Mouse (Mus musculus) layer of hippocampus, postnatal 36 days (tissue): ENCODE measurements around the gene Poln. TPM values are rescaled to one million over a fixed set of nuclear protein-coding genes. Genes with fewer than 3 reads are reported as not detected.
A peak's percentile ranks its signal among the peaks of the same experiment; 100 is the strongest.

Source experiments
- DNase-seq, 2 experiments: peaks; one replicate each; pipeline ENCODE4 v3.0.0; 2022
- total RNA-seq, 2 experiments: library from RNA; stranded (reverse); gene quantifications; 2 replicates each; pipeline ENCODE4 v1.2.3; 2021

Poln gene
- total RNA-seq, 2 experiments from 2014 or later = 0.71 to 0.92 TPM

DNA sequence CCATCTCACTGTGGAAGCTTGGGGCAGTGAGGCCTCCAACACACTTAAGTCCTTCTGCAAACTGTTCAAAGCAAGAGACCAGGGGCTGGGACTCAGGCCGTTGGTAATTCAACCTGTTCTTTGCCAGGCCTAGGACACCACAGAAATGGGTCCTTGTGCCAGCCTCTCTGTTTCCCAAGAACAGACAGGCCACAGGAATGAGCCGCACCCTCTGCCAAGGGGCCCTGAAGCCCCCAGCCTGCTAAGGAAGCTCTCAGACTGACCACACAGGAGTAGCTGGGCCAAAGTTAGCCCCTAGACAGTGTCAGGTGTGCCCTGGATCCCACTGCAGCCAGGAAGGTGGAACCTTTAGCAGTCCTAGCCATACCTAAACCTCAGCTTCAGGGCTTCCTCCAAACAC, 17.1 kb upstream of the Poln start:
- DNase-seq = peak in 1 of 2 experiments; percentile 11

DNA sequence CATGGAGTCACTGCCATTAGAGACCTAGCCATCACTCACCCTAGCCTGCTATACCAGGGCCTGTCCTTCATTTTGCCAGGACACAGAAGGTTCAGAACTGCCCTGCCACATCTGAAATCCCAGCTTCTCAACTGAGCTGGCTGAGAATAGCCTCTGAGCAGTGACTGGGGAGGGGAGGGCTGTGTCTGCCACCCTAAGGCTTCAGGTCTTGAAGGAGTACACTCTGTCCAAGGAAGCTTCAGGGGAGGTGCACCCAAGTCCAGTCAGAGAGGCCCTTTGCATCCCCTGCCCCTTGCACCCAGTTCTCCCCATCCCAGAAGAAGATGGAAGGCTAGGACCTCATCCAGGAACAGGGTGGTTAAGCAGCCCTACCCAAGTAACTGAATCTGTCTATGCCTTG, 16.5 kb upstream of the Poln start:
- DNase-seq = peak in 1 of 2 experiments; percentile 3

DNA sequence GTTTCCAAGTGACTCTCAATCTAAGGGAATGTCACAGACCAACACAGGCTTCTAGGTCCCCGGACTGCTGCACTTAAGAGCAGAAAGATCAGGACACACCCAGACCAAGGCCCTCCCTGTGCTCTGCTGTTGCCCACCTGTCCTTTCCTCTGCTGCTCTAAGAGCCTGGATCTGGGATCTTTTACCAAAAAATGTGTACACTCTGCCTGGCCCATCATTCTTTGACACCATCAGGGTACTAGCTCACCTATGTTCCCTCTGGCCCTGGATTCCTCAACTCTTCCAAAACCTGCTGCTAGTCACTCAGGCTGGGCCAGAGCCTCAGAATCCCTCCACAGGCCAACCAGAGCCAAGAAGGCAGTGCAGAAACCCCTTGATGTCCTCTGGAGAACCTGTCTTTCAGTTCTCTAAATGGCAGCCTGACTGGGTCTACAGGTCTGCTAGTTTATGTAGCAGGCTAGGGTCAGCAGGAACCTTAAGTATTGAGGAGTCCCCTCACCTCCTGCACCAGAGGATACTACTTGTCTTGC, 15.9 kb upstream of the Poln start:
- peak in 1 of 2 experiments; percentile 1 for DNase-seq

DNA sequence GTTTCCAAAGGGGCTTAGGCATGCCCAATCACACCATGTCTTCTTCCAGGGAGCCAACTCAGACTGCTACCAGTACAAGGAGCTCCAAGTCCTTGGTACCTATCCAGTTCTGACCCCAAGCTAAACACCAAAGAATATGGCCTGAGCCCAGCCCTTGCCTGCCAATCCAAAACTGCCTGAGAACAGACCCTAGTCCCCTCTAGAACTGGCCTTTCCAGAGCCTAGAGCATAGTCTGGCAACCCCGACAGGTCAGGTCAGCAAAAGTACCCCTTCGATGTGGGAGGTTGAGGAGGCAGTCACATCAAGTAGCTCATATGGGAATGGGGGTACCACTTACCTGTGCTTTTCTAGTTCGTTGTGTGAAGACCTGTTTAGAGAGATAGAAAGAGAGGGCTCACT, 14.7 kb upstream of the Poln start:
- peak in 1 of 2 experiments; percentile 3 for DNase-seq

DNA sequence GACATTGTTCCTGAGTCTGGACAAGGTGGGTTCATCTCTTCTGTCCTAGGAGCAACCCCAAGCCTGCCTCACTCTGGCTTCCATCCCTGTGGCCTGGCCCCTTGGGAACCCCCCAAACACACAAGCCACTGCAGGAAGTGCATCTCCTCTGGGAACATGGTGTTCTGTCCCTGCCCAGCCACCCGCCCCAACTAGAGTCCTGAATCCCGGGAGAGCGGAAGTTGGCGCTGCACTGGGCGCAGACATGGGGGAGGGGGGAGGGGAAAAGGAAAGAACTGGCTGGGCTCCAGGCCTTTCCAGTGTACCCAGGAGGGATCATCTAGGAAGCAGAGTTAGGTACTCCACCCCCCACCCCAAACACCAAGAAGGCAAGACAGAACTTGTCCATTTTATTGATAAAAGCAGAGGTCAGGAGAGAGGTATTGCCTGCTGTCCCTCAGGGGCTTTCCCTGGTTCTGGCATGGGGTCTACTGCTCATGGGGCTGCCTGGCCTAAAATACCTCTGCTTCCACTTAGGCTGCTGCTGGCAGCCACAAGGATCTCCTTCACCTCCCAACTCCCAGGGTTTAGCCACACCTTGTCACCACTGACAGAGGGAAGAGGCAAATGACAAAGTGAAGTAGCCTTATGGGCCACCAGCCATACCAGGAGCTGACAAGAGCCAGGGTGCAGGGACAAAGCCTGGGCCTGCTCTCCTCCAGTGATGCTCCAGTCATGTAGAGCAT, 14.1 kb upstream of the Poln start:
- DNase-seq = peak; percentile 7 to 24

DNA sequence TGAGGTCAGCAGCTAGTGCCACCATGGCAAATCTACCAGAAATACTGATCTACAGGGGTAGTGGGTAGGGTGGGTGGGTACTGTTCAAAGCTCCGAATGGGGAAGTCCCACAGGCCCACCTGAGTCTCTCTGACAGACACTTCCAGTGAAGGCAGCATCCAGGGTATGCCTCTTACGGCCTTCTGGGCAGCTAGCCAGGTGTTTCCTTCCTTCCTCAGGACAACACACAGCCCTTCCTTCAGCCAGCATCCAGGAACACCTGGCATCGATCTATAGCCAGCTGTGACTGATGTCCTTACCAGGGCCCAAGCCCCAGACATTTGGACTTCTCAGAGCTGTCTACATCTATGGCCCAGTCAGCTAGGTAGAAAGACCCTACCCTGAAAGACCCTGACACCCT, 13.2 kb upstream of the Poln start:
- DNase-seq = peak; percentile 0 to 2

DNA sequence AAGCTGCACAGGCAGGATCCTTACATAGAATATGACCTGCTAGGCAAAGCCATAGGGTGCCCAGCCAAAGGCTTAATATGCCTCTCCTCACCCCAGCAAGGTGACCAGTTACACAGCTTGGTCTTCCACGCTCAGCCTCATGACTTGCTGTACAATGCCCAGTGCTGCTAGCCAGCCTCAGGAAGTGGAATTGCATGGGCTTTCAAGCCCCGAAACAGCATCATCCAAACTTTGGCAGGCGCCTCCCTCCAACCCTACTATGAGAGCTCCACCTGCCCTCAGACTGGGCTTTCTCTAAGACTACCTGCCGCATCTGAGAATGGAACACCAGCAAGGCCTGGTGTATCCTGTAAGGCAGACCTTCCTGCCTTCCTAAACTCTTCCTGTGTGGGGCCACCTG, 8.6 kb upstream of the Poln start:
- DNase-seq = peak in 1 of 2 experiments; percentile 1

DNA sequence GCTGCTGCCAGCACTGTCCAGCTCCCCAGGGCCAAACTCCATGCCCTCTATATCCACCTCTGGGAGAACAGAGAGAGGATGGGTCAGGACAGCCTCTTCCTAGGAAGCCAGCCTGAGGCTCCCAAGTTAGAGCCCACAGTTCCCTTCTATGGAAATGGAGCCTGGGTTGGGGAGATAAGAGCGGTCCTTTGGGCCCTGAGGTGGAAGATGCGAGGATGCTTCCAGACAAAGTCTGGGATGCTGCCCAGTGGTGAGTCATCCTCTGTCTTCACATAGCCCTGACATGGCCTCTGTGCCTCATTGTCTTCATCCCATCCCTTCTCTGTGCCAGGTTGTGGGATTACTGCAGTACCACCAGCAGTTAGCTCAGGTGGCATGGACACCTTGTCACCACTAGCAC, 7.8 kb upstream of the Poln start:
- peak in 1 of 2 experiments; percentile 2 for DNase-seq

DNA sequence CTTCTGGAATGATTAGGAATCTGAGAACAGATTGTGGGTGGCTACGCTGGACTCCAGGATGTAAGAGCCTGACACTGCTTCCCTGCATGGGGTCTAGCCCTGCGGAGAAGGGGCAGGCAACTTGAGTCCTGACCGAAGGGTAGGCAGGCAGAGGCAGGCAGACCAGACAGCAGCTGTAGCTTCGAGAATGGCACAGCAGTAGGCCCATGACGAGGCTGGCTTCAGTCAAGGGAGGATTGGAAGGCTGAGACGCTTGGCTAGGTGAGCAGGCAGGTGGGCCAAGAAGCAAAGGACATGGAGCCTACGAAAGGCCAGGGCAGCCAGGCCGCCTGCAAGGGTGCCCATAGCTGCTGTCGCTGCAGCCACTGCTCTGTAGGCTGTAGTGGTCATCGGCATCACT, 7.4 kb upstream of the Poln start:
- peak in 1 of 2 experiments; percentile 2 for DNase-seq

DNA sequence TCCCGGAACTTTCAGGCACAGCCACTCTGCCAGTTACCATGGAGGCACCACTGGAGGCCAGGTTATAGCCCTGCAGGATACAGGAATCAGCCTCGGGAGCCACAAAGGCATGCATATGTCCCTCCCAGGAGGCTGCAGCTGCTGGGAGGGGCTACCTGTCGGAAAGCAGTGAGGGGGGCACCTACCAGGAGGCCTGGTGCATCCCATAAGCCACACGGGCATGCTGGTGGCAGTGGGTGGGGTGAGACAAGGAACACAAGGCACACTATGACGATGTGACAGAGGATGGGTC, 6.1 kb upstream of the Poln start:
- DNase-seq = no peak

DNA sequence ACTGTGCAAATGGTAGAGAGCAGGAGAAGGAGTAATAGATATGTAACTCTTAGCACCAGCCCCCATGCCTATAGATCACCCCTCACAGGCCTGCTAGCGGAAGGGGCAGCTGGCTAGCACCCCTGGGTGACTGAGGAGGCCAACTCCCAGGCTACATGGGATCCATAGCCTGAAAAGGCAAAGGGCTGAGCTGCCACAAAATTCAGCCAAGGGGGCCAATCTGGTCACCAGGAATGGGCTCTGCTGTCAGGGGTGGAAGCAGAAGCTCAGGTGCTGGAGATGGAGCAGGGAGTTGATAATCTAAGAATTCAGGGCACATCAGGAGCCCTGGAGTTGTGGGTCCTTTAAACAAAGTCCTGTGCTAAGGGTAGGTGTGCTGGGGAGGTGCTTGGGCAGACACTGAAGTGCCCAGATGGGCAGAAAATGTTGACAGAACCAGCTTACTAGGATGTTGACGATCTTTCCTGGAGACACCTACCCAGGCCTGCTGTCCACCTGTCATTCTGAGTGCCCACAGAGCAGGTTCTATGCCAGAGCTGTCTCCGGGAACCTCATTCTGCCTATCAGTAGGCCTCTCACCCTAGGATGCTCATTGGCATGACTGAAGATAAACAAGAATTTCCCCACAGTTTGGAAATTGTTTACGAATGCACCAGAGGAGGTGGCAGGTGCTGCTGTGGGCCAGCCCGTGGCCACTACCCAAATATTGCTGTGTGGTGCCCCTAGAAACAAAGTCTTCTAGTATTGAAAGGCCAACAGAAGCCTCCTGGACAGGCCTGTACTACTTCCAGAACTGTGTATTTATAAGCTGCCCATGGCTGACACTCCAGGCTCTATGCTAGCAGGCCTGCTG, 5.5 kb upstream of the Poln start:
- peak in 1 of 2 experiments; percentile 2 for DNase-seq

DNA sequence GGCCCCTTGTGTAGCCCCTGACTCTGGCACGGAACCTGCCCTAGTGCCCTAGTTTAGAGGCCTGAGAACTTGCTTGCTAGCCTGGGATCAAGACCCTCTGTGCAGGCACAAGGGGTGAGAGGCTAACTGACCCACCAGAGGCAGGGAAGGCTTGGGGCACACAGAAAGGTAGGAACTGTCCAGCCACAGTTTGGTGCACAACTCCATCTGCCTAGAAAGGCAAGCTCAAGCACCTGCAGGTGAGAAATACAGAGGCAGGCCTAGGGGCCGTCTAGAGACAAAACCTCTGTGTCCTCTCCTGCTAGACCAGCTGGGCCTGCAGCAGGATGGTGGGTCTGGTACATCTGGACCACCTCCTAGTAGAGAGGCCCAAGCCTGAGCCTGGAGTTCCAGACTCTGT, 4.8 kb upstream of the Poln start:
- no peak for DNase-seq

DNA sequence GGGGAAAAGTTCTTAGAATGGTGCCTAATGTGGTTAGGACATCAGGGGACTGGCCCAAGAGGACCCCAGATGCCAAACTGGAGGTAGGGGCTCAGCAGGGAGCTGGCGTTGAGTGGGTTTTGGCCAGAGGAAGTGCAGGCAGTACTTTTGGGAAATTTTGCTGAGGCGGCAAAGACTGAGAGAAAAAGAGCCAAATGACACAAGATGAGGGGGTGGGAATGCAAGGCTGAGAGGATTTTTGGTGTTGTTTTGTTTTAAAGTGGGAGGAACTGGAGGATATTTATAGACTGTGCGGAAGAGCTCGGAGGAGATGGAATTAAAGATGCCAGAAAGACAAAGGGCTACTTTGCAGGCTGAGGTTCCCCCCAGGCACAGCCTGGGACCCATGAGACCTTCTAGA, 1.5 kb upstream of the Poln start:
- peak in 1 of 2 experiments; percentile 8 for DNase-seq

DNA sequence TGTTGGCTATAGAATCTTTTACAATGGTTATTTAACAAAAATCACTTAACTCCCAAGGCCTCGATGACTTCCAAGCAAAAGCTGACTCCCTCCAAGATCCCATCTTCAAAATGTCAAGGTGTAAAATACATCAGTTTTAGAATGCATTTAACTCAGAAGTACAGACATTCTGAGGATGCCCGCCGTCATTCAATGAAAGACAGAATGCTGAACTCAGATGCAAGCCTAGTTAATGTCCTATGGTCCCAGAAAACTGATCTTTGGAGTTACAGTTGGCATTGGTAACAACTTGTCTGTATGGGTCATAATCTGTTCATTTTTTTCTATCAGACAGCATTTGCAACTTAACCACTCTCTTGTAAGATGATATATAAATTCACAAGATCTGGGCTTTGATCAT, 706 bp upstream of the Poln start:
- DNase-seq = no peak

DNA sequence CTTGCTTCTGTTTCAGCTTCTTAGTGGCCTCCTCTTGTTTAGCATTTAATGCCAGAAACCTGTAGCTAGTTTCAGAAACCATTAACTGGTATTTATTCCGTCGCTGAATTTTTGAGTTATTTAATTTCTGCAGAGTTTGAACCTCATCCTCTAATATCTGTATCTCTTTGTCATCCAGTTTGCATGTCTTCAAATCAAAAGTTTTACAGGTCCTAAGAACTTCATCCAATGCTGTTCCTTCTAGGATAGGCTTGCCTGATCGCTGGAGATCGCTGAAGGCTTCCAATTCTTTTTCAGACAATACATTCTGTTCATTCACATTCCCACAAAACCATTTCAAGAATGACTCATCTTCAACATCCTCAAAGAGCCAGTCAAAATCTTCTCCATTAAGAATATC, 1.4 kb downstream of the Poln start:
- no peak for DNase-seq

DNA sequence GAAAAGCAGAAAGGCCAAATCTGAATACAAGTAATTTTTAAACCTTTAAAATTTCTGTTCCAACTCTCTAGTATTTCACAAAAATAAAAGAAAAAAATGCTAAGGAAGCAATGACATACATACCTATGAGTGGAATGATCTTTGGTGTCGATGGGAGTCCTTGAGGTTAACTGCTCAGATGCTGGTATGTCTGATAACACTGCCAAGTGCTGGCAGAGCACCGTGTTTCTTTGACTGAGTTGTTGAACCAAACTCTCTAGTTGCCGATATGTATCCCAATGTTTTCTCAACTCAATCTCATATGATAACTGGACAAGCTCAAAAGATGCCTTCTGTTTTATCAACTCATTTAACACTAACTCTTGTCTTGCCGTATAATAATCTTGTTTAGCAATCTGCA, 3.5 kb downstream of the Poln start:
- DNase-seq = no peak

DNA sequence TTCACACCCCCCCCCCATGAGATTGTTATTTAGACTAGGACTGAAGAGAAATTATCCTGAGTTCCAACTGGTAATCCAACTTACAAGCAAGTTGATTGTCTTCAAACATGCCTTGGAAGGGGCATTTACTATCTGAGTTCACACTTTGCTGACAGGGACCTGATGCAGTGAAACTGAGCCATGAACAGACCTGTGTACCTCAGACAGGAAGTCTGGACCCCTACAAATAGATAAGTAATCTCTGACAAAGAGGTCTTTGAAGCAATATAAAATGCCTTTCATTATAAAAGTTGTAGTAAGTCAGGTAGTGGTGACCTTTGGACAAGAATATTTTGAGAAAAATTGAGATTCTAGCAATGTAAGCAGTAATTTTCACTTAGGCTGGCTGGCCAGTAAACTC, 20.8 kb downstream of the Poln start:
- DNase-seq = no peak

DNA sequence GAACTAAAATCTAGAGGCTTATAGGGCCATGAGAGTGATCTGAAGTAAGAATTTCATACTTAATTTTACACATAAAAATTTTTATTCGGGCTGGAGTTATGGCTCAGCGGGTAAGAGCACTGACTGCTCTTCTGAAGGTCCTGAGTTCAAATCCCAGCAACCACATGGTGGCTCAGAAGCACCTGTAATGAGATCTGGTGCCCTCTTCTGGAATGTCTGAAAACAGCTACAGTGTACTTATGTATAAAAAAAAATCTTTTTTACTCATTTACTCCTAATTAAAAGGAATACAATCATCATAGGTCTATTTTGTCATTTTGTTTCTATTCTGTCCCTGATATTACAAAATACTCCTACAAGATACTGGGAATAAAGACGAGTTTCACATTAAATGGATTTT, 21.7 kb downstream of the Poln start:
- DNase-seq = no peak

DNA sequence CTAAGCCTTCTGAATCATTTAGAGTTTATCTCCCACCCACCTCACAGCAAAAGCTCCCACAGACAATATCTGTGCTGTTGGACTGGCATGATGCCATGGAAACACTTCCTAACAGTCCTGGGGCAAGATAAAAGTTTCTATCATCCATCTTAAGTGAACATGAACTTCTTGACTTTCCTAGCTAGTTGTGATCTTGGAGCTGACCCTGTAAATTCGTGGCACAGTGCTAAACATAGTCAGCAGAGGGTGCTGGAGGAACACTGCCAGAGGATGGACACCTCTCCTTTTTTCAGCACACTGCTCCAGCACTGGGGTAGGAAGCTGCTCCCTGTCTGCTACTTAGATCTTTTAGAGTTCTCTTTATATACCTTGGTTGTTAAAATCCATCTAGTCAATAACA, 29.5 kb downstream of the Poln start:
- peak; percentile 15 to 24 for DNase-seq

DNA sequence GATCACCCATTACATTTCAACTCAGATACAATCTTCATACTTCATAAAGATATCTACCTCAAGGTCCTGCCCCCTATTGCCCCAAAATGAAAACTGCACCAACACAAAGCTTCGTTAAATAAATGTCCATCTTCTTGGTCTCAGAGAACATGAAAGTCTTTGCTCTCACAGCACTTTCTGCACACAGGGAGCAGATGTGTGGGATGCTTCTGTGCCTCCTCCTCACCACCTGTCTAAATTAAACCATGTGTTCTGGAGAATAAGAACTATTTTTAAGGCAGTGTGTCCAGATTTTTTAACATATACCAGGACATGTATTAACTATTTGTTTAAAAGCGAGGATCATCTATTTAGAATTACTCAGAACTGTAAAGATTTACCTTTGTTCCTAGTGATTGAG, 36.5 kb downstream of the Poln start:
- DNase-seq = no peak

DNA sequence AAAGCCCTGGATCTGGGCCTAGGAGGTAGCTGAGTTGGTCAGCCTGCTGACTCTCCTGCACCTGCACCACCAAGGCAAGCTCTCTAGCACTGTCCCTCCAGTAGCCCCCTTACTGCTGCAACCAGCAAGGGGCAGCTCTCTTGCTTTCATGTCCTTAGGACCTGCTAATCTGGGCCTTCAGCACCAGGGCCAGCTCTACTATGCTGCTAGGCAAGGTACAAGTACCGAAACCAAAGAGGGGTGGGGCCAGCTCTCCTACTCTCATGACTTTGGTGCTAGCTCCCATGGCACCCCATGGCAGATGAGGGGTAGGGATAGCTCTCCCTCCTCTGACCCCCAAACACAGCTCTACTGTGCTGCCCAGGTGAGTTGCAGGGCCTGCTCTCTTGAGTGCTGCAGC, 45.1 kb downstream of the Poln start:
- DNase-seq = no peak

DNA sequence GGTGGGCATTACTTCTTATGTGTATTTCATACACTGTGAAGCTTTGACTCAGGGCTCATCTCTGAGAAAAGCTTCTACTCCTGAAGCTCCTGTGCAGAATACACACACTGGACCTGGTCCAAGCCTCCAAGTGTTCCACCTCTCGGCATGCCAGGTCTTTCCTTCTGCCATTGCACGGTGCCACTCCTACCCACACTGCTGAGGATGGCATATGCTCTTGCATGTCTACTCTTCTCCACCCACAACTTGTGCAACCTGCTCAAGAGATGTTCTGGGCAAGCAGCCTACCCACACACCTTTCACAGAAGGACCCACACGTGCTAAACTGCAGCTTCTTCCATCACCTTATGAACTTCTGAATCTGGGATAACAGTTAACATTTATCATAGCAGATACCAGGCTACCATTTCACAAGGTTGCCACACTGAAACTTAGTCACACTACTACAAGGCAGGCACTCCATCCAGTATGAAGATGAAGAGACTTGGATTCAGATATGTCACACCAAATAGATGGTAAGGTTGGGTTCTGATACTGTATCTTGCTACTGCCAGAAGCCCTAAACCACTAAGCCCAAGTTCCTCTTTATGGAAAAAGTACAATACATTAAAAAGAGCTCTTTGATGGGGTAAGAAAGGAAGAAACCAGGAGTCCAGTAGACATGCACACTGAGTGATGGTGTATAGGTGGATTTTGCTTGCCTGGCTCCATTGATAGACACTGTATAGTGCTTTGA, 50.0 kb downstream of the Poln start:
- no peak for DNase-seq

DNA sequence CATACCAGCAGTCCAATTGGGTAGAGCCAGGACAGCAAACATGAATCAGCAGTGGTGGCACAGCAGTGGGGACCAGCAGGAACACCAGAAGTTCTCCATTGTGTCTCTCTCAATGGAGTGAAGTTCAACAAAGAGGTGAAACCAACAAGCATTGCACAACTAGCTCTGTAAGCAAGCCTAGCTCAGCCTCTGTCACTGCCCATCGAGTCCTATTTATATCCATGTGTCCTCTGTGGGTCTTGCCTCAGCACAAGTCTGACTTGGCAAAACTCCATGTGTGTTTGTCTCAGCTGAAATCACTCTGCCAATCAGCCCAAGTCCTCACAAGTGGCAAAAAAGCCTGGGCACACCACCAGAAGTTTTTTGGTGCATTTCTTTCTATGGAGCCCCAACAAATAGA, 63.6 kb downstream of the Poln start:
- DNase-seq = no peak
